Mouse (Mus musculus) olfactory bulb, adult 2 months (tissue): ENCODE measurements around the gene Srd5a3.

ENCODE experiments used
- CTCF ChIP-seq: fragments of 200-500 bp; IDR thresholded peaks from 2 replicates; pipeline ENCODE4 v1.5.1; 2012; ENCODE audit warnings: low read depth, mild to moderate bottlenecking, low read length, moderate library complexity; ENCODE audit not compliant: insufficient read depth
- POLR2A ChIP-seq: fragments of 200-500 bp; IDR thresholded peaks from 2 replicates; pipeline ENCODE4 v1.6.1; 2012; ENCODE audit warnings: mild to moderate bottlenecking, low read depth, low read length, moderate library complexity; ENCODE audit not compliant: insufficient read depth

GRCm38 (mm10) chr5:76184286-76185080 is 44.4 kb downstream of the Srd5a3 start:
- no peak for TF ChIP-seq CTCF
- TF ChIP-seq POLR2A, result no peak
